Mouse (Mus musculus) thymus, postnatal 0 days (tissue): ENCODE results near the gene Olfr625-ps1. TPM values are rescaled to one million over a fixed set of nuclear protein-coding genes. Genes with fewer than 3 reads are reported as not detected.
"Not testable (repeated sequence)": the region's sequence is repeated elsewhere in the genome, so short reads cannot be mapped to it uniquely, and the experiment has no call there.

Source experiments
- DNase-seq: peaks from one replicate; pipeline ENCODE4 v3.0.0-alpha.2; 2015; ENCODE audit warnings: low spot score
- polyA plus RNA-seq: library from polyadenylated mRNA; unstranded; fragments of >200 nt; fragmentation: Nextera tagmentation; extraction: Ambion mirVana; gene quantifications from 2 replicates; pipeline ENCODE4 v1.2.1, GENCODE M21; 2015

Olfr625-ps1 gene
- not detected in 2 replicates for polyA plus RNA-seq

GRCm38 (mm10) chr7:103682420-103682819 lies at the start of gene Olfr625-ps1:
Olfr625-ps1 (plus strand) TSS chr7:103682720.
- DNase-seq: no peak

GRCm38 (mm10) chr7:103636795-103637194 lies 45.7 kb upstream of the Olfr625-ps1 start:
- DNase-seq: no peak

- no peak for DNase-seq
Measured at GRCm38 (mm10) chr7:103642602-103643001, 39.9 kb upstream of the Olfr625-ps1 start, which contains the start of gene Olfr622. Olfr622 (minus strand) TSS chr7:103642702.

- no peak for DNase-seq
Measured at GRCm38 (mm10) chr7:103644070-103644469, 38.5 kb upstream of the Olfr625-ps1 start.

- no peak for DNase-seq
Measured at GRCm38 (mm10) chr7:103663598-103663997, 18.9 kb upstream of the Olfr625-ps1 start, which contains the start of gene Olfr623. Olfr623 (minus strand) TSS chr7:103663698.

- no peak for DNase-seq
Measured at GRCm38 (mm10) chr7:103671091-103671490, 11.4 kb upstream of the Olfr625-ps1 start, which contains the start of gene Olfr624. Olfr624 (minus strand) TSS chr7:103671191.

- no peak for DNase-seq
Measured at GRCm38 (mm10) chr7:103699469-103699868, 16.9 kb downstream of the Olfr625-ps1 start.

- DNase-seq: peak; percentile 42
Measured at GRCm38 (mm10) chr7:103712024-103712423, 29.5 kb downstream of the Olfr625-ps1 start.

- no peak for DNase-seq
Measured at GRCm38 (mm10) chr7:103714371-103714770, 31.9 kb downstream of the Olfr625-ps1 start, which contains the start of gene Olfr243. Olfr243 (plus strand) TSS chr7:103714671.

- DNase-seq: not testable (repeated sequence)
Measured at GRCm38 (mm10) chr7:103716398-103716797, 33.9 kb downstream of the Olfr625-ps1 start.

- no peak for DNase-seq
Measured at GRCm38 (mm10) chr7:103730074-103730473, 47.6 kb downstream of the Olfr625-ps1 start, which contains the start of gene Olfr628. Olfr628 (plus strand) TSS chr7:103730374.

Other genes starting within 250 kb of the Olfr625-ps1 start
- gene Olfr605, start 237.3 kb upstream of the Olfr625-ps1 start, polyA plus RNA-seq: not detected in 2 replicates
- gene Olfr606, start 233.7 kb upstream of the Olfr625-ps1 start, polyA plus RNA-seq: not detected in 2 replicates
- not detected in 2 replicates for gene Olfr607, start 218.6 kb upstream of the Olfr625-ps1 start, polyA plus RNA-seq
- gene Olfr608, start 212.8 kb upstream of the Olfr625-ps1 start, polyA plus RNA-seq: not detected in 2 replicates
- not detected in 2 replicates for gene Olfr609, start 184.7 kb upstream of the Olfr625-ps1 start, polyA plus RNA-seq
- not detected in 2 replicates for gene Olfr610, start 170.6 kb upstream of the Olfr625-ps1 start, polyA plus RNA-seq
- not detected in 2 replicates for gene Olfr611, start 161.9 kb upstream of the Olfr625-ps1 start, polyA plus RNA-seq
- gene Olfr612, start 140.0 kb upstream of the Olfr625-ps1 start, polyA plus RNA-seq: not detected in 2 replicates
- not detected in 2 replicates for gene Olfr613, start 134.6 kb upstream of the Olfr625-ps1 start, polyA plus RNA-seq
- not detected in 2 replicates for gene Olfr615, start 126.6 kb upstream of the Olfr625-ps1 start, polyA plus RNA-seq
- gene Olfr616, start 113.6 kb upstream of the Olfr625-ps1 start, polyA plus RNA-seq: not detected in 2 replicates
- gene Olfr617, start 109.7 kb upstream of the Olfr625-ps1 start, polyA plus RNA-seq: not detected in 2 replicates
- gene Olfr618, start 92.6 kb upstream of the Olfr625-ps1 start, polyA plus RNA-seq: not detected in 2 replicates
- gene Olfr619, start 82.1 kb upstream of the Olfr625-ps1 start, polyA plus RNA-seq: not detected in 2 replicates
- not detected in 2 replicates for gene Olfr620, start 70.2 kb upstream of the Olfr625-ps1 start, polyA plus RNA-seq
- gene Olfr622, start 40.0 kb upstream of the Olfr625-ps1 start, polyA plus RNA-seq: not detected in 2 replicates
- not detected in 2 replicates for gene Olfr623, start 19.0 kb upstream of the Olfr625-ps1 start, polyA plus RNA-seq
- not detected in 2 replicates for gene Olfr624, start 11.5 kb upstream of the Olfr625-ps1 start, polyA plus RNA-seq
- gene Olfr243, start 32.0 kb downstream of the Olfr625-ps1 start, polyA plus RNA-seq: not detected in 2 replicates
- not detected in 2 replicates for gene Olfr628, start 47.7 kb downstream of the Olfr625-ps1 start, polyA plus RNA-seq
- gene Olfr629, start 62.2 kb downstream of the Olfr625-ps1 start, polyA plus RNA-seq: not detected in 2 replicates
- gene Olfr630, start 74.6 kb downstream of the Olfr625-ps1 start, polyA plus RNA-seq: not detected in 2 replicates
- gene Olfr69, start 88.9 kb downstream of the Olfr625-ps1 start, polyA plus RNA-seq: not detected in 2 replicates
- not detected in 2 replicates for gene Olfr68, start 97.0 kb downstream of the Olfr625-ps1 start, polyA plus RNA-seq
- gene Olfr67, start 109.1 kb downstream of the Olfr625-ps1 start, polyA plus RNA-seq: not detected in 2 replicates
- gene Hbb-bt, start 131.3 kb downstream of the Olfr625-ps1 start, polyA plus RNA-seq: 224 and 268 TPM in 2 replicates
- 1,063 and 1,204 TPM in 2 replicates for gene Hbb-bs, start 145.4 kb downstream of the Olfr625-ps1 start, polyA plus RNA-seq
- gene Hbb-bh2, start 157.8 kb downstream of the Olfr625-ps1 start, polyA plus RNA-seq: not detected in 2 replicates
- gene Hbb-bh1, start 160.4 kb downstream of the Olfr625-ps1 start, polyA plus RNA-seq: 0.88 and 1.3 TPM in 2 replicates
- 2.1 and 2.6 TPM in 2 replicates for gene Hbb-y, start 170.5 kb downstream of the Olfr625-ps1 start, polyA plus RNA-seq
- gene Olfr66, start 203.5 kb downstream of the Olfr625-ps1 start, polyA plus RNA-seq: not detected in 2 replicates
- gene Olfr64, start 211.8 kb downstream of the Olfr625-ps1 start, polyA plus RNA-seq: not detected in 2 replicates
- gene Olfr65, start 220.8 kb downstream of the Olfr625-ps1 start, polyA plus RNA-seq: not detected in 2 replicates
- not detected in 2 replicates for gene Olfr631, start 246.1 kb downstream of the Olfr625-ps1 start, polyA plus RNA-seq